Mouse (Mus musculus): ENCODE results near the gene Gm28171. TPM values are rescaled to one million over a fixed set of nuclear protein-coding genes. Genes with fewer than 3 reads are reported as not detected.
"Not testable (repeated sequence)": the region's sequence is repeated elsewhere in the genome, so short reads cannot be mapped to it uniquely, and the experiment has no call there.

Gene Gm28171
- total RNA-seq (2021): not detected in 2 replicates
- long read RNA-seq: 0 reads

DNA sequence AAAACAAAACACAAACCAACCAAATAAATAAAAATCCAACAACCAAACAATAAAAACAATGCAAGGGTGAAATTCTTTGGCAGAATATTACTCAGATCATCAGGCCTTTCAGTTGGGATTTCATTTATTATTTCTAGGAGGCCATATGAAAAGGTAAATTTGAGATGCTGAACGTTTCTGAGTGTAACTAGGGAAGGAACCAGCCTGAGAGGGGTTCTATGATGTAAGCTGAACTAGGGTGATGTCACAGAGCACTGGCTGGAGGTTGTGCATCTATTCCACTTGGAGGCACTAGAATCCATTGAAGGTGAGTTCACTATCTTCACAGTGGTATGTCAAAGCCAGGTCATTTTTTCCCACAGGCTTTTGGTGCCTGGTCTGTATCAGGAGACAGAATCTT, at the start of gene Gm28171:
TSS of gene Gm28171 (plus strand) at position 301 of the 400 bp plus-strand sequence.
- DNase-seq: not testable (repeated sequence)

Other genes with a start within 250 kb of the Gm28171 start
- not detected in 2 replicates for gene Gm21854, start 136.4 kb upstream of the Gm28171 start, total RNA-seq (2021)
- gene Gm20914, start 67.4 kb upstream of the Gm28171 start, total RNA-seq (2021): not detected in 2 replicates
- not detected in 2 replicates for gene Gm21778, start 149.1 kb downstream of the Gm28171 start, total RNA-seq (2021)

All from adrenal gland, postnatal 25 days (tissue).